Mouse (Mus musculus) MEL (cell line): ENCODE results near the gene Foxd3.

ENCODE experiments used
- CHD1 ChIP-seq: IDR thresholded peaks from 2 replicates; pipeline ENCODE4 v1.6.1; 2012; ENCODE audit warnings: low read depth, mild to moderate bottlenecking, inconsistent platforms, low read length, improper control_type of control experiment
- CTCF ChIP-seq, 3 experiments: IDR thresholded peaks in 2 of 3; conservative IDR thresholded peaks in 1 of 3; 2 replicates each; pipeline ENCODE4 v1.5.1; 2011 to 2012; ENCODE audit warnings: low read length in 3 of 3, low read depth in 2 of 3, mild to moderate bottlenecking in 2 of 3, improper control_type of control experiment in 1 of 3, inconsistent platforms in 1 of 3, mixed read lengths in 1 of 3, moderate library complexity in 1 of 3; ENCODE audit not compliant: control insufficient read depth in 1 of 3, insufficient read depth in 1 of 3, poor library complexity in 1 of 3, severe bottlenecking in 1 of 3
- ELF1 ChIP-seq: IDR thresholded peaks from 2 replicates; pipeline ENCODE4 v1.6.1; 2014; ENCODE audit warnings: low read depth, mild to moderate bottlenecking, inconsistent platforms, low read length, improper control_type of control experiment, moderate library complexity
- EP300 ChIP-seq, 2 experiments: IDR thresholded peaks; 2 replicates each; pipeline ENCODE4 v1.6.1; 2011; ENCODE audit warnings: improper control_type of control experiment in 2 of 2, low read length in 2 of 2, low read depth in 1 of 2, mild to moderate bottlenecking in 1 of 2
- KAT2A ChIP-seq: conservative IDR thresholded peaks from 2 replicates; pipeline ENCODE4 v1.6.1; 2012; ENCODE audit warnings: low read depth, low read length, improper control_type of control experiment, inconsistent platforms
- MAFK ChIP-seq: IDR thresholded peaks from 2 replicates; pipeline ENCODE4 v1.6.1; 2011; ENCODE audit warnings: low read depth, mild to moderate bottlenecking, low read length, improper control_type of control experiment, borderline replicate concordance
- POLR2A ChIP-seq, 2 experiments: IDR thresholded peaks; 2 replicates each; pipeline ENCODE4 v1.6.1; 2011 to 2012; ENCODE audit warnings: low read length in 2 of 2, mild to moderate bottlenecking in 2 of 2, control low read depth in 1 of 2, improper control_type of control experiment in 1 of 2, low read depth in 1 of 2, moderate library complexity in 1 of 2; ENCODE audit not compliant: control insufficient read depth in 1 of 2, insufficient read depth in 1 of 2, poor library complexity in 1 of 2
- RCOR1 ChIP-seq: IDR thresholded peaks from 2 replicates; pipeline ENCODE4 v1.6.1; 2012; ENCODE audit warnings: low read depth, mild to moderate bottlenecking, inconsistent platforms, low read length, improper control_type of control experiment
- SIN3A ChIP-seq: IDR thresholded peaks from 2 replicates; pipeline ENCODE4 v1.6.1; 2012; ENCODE audit warnings: low read length, improper control_type of control experiment, inconsistent platforms
- SMC3 ChIP-seq: IDR thresholded peaks from 2 replicates; pipeline ENCODE4 v1.6.1; 2011; ENCODE audit warnings: low read depth, low read length, improper control_type of control experiment
- USF1 ChIP-seq: IDR thresholded peaks from 2 replicates; pipeline ENCODE4 v1.6.1; 2014; ENCODE audit warnings: low read depth, mild to moderate bottlenecking, inconsistent platforms, low read length, improper control_type of control experiment, moderate library complexity

GRCm38 (mm10) chr4:99656605-99657429 lies 718 bp downstream of the Foxd3 start:
- TF ChIP-seq EP300 (IDR thresholded peaks at IDR 0.05; ENCODE audit: low read depth in 1 of 2, low read length in 2 of 2): no peak
- no peak for TF ChIP-seq USF1
- no peak for TF ChIP-seq CTCF (IDR thresholded peaks at IDR 0.05 in 2 of 3, conservative IDR thresholded peaks at IDR 0.05 in 1 of 3; ENCODE audit: control insufficient read depth in 1 of 3, insufficient read depth in 1 of 3, low read depth in 2 of 3, low read length in 3 of 3, poor library complexity in 1 of 3, severe bottlenecking in 1 of 3)
- no peak for TF ChIP-seq CHD1
- TF ChIP-seq RCOR1: no peak
- no peak for TF ChIP-seq SIN3A
- no peak for TF ChIP-seq POLR2A (IDR thresholded peaks at IDR 0.05; ENCODE audit: control insufficient read depth in 1 of 2, insufficient read depth in 1 of 2, low read depth in 1 of 2, low read length in 2 of 2, poor library complexity in 1 of 2)
- TF ChIP-seq SMC3: no peak
- no peak for TF ChIP-seq ELF1
- no peak for TF ChIP-seq KAT2A
- no peak for TF ChIP-seq MAFK
